Mouse (Mus musculus) kidney, adult 18-20 months (tissue): Measurements from ENCODE around the gene Mak.
A peak's percentile ranks its signal among the peaks of the same experiment; 100 is the strongest.

ENCODE experiments used
- DNase-seq: peaks from one replicate; pipeline ENCODE4 v3.0.0; 2021

Gene Mak

DNA sequence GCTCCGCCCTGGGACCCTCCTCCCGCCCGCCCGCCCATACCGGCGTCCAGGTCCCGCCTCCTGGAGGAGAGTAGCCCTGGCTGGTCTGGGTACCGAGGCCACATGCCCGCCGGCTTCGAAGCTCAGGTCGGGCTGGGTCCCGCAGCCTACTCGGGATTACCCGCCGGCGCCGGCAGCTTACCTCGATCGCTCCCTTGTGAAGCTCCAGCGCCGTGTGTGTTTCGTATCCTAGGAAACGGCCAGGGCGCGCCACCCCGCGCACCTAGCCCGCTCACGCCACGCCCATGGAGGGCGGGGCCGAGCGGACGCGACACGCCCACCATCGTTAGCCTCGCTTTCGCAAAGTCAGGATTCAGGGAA, at the start of gene Mak:
Gene Mak (minus strand): TSS at position 286 of the 360 bp plus-strand sequence.
- DNase-seq = peak; percentile 78

DNA sequence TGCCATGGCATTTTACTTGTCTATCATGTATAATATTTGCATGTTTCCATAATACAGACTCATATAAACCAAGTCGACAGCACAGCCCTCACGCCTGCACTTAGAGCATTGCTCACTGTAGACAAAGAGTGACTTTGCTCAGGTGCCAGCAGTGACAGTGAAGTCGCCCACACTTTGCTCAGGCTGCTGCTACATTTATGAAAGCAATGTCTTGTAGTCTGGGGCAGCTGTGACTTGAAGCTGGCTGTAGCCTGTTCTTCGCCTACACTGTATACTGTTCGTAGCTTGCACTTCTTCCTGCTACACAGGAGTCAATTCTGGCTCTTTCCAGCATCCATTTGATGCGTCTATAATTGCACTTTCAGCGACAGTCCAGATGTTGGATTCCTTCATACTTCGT, 49.6 kb upstream of the Mak start:
- DNase-seq = no peak

DNA sequence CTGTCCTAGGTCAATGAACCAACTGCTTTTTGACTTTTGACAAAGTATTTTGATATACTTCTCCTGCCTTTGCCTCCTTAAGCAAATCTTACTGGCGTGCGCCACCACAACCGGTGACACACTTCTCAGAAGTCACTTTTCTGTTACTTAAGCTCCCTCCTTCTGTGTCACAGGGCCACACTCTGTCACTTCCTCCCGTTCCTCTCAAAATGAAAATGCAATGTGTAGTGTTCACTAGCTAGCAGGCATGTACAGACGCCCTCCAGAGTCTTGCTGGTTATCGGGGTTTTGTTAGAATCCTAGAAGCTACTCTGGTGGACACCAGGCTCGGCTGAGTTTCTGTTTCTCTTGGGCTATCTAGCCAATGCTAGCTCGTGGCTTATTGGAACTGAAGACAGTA, 48.8 kb upstream of the Mak start:
- no peak for DNase-seq

DNA sequence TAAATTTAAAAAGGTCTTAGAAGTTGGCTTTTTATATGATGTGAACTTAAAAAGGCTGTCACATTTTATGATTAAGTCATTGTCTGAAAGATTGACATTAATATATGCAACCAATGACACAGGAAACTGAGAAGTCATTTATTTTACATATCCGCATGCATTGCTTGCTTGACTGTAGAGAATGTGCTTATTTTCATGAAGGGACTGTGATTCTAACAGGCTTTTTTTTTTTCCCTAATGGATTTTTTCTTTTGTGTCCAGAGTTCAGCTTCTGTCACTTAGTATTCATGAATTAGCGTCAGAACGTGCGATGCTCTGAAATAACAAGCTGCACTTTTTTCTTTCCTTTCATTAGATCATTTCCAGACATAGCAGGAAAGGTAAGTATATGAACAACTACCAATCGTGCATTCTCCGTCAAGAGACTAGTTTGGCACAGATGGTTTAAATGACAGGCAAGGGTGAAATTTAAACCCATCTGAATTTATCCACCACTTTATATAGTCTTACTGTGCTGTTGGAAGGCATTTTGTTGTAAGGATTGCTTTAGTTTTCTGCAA, 44.2 kb upstream of the Mak start:
- DNase-seq = no peak

DNA sequence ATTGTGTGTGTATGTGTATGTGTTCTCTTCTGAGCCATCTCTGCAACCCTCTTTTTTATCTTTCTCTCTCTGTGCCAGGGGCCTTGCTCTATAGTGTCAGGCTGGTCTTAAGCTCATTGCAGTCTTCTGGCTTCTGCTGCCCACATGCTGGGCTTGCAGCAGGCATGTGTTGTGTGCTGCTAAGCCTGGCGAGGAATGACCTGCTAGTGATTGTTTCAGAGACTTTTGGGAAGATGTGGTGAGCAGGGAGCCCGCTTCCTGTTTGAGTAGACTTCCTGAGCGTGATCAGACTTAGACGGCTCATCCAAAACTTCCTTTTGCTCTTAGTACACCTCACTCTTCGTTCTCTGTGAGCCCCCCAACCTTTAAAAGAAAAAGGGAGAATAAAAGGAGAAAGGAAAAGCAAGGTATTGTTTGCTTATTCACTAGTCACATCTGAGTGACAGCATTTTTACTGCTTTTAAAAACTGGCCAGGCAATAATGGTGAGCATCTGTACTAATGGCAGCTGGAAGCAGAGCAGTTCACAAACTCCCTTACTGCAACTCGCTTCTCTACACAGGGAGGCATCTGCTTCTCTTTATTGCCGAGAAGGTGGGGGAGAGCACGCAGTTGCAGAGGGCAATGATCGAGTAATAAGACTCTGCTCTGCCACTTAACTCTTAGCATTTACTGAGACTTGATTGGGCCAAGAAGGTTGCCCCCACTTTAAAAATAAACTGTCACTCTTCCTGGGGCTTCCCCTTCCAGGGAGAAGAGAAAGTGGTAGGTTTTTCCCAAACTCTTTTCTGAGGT, 39.8 kb upstream of the Mak start:
- no peak for DNase-seq

DNA sequence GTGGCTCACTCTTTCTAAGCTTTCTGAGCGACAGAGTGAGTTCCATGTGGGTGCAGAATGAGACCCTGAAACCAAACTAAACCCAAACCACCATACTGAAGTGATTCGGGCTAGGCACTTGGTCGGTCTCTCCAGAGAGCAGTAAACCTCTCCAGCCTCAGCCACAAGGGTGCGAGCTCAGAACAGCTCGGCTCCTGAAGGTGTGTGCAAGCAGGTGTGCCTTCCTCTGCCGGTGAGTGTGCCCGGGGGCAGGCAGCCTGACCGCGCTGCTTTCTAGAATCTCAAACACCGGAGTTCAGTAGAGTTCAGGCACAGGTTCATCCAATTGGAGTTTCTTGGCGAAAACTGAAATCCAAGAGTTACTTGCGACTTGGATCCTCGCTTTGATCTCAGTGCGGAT, 34.4 kb upstream of the Mak start, which contains the start of gene Sycp2l:
Gene Sycp2l (plus strand): TSS at position 368 of the 400 bp plus-strand sequence.
- DNase-seq = no peak

DNA sequence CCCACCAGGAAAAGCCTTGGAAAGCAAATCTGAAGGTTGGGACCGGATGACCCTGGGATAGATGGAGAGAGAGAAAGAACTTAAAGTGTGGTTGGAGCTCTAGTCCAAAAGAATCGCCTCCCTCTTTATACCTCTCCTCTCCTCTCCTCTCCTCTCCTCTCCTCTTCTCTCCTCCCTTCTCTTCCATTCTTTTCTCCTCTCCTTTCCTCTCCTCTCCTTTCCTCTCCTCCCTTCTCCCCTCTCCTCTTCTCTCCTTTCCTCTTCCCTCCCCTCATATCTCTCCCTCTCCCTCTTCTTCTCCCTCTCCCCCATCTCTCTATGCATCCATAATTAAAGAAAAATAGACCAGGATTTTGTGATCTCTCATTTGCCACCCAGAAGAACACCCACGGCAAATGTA, 31.4 kb upstream of the Mak start, which contains the start of gene Gcm2:
Gene Gcm2 (minus strand): TSS at position 101 of the 400 bp plus-strand sequence.
- DNase-seq = no peak

DNA sequence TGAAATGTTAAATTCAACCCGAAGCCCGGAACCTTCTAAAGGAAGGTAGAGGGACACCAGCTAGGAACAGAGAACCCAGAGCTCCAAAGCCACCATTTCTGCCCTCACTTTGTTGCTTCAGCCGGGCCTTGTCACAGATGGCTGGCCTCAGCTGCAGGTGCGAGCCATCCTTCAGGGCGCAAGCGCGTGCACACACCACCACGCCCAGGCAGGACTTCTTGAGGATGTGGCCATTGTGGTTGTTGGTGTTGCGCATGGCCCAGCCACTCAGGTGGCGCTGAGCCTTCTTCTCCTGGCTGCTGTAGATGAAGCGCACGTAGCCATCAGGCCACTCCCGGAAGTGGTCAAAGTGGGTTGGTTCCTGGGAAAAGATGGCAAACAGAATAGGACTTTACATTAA, 26.0 kb upstream of the Mak start:
- DNase-seq = no peak

DNA sequence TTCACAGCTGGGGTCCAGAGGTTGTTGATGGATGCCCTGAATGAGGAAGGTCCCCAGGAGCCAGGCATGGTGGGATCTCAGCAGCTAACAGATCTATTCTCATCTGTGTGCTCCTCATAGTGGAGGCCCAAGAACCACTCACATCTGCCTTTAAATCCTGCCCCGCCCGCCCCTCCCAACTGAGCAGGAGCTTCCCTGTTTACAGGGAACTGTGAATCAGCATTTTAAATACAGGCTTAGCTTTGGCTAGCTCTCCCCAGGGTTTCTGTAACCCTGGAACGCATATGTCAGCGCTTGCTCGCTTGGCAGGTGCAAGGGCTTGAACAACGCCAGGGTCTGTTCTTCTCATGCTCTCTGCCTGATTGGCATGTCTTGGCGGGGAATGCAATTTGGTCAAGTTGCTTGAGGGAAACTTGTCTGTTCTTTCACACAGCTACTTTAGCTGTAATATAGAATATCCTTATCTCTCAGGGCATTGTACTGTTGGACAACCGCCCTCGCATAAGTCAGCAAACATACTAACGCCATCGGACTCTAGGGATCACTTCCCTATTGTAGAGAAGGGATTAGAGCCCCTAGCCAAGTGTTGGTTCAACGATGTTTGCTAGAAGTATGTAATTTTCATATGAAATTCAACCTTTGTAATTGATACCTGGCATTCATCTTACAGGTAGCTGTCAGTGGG, 24.5 kb upstream of the Mak start:
- DNase-seq = no peak

DNA sequence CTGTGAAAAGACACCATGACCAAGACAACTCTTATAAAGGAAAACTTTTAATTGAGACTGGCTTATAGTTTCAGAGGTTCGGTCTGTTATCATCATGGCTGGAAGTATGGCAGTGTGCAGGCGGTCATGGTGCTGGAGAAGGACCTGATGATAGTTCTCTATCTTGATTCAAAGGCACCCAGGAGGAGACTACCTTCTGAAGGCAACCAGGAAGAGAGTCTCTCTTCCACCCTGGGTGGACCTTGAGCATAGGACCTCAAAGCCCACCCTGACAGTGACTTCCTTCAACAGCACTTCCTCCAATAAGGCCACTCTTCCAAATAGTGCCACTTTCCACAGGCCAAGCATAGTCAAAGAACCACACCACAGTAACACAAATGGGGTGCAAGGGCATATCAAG, 20.5 kb upstream of the Mak start:
- DNase-seq = no peak

DNA sequence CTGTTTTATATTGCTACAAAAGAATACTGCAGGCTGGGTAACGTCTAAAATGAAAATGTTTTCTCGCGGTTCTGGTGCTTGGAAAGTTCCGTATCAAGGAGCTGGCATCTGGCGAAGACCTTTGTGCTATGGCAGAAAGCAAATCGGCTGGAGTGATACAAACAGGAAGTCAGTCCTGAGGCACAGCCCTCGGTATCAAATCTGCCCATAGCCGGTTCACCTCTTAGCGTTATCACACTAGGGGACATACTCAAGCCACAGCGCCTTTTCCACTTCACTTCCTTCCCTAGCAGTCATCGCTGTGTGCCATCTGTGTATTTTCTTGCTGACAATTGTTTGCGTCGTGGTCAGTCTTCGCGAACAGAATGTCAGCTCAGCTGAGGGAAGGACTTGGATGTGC, 18.8 kb upstream of the Mak start:
- no peak for DNase-seq

DNA sequence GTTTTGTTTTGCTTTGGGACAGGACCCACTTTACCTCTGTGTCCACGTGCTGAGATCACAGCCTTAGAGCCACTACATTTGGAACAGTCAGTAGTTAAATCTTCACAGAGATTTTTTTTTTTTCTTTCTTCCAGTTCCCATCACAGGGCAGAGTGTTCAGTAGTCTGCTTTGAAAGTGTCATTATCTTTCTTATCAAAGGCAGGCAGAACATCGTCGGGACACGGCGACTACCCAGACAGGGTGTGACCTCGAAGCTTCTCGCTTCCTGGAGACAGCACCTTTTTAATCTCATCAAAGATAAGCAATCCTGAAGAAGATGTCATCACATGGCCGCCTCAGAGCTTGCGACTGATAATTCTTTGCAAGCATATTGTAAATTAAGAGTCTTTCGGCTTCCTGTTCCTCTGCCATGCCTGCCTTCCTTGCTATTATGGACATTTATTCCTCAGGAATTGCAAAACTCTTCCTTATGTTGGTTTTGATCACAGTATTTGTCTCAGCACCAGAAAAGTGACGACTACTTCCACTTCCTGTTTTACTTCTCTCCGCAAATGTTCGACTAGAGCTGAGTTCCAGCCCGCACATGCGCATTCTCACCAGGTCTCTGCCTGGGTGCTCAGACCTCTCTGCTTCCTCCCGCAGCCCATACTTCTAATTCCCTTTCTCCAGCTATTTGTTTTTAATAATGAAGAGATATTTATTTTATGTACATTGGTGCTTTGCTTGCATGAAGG, 18.0 kb upstream of the Mak start:
- no peak for DNase-seq

DNA sequence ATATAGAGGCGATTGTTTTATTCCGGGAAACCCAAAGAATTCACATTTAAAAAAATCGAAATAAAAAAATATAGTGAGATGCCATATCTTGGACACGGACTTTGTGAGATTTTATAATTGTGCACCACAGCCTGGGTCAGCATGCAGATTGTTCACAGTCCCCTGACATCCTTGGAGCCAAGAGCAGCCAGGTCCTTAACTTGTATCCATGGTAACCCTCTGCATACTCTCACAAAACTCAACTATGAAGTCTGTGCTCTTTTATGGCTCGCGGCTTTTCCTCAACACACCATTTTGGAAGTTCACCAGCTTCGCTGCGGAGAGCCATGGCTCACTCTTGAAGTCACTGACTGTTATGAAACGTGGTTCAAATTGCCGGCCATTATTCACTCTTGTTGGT, 14.7 kb upstream of the Mak start:
- no peak for DNase-seq

DNA sequence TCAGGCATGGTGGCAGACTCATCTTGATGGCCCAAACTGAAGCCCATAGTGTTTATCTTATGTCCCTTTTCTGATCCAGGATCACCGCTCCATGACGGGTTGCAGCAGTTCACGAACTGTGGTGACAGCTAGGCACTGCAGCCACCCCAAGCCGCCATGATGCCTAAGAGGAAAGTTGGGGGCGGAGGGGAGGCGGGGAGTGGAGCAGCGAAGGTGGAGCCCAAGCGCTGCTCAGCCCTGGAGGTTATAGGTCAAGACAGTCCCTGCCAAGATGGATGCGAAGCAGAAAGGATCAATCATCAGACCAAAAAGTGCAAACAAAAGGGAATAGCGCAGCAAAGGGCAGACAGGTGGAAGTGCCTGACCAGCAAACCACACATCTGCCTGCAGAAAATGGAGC, 11.8 kb upstream of the Mak start:
- no peak for DNase-seq

DNA sequence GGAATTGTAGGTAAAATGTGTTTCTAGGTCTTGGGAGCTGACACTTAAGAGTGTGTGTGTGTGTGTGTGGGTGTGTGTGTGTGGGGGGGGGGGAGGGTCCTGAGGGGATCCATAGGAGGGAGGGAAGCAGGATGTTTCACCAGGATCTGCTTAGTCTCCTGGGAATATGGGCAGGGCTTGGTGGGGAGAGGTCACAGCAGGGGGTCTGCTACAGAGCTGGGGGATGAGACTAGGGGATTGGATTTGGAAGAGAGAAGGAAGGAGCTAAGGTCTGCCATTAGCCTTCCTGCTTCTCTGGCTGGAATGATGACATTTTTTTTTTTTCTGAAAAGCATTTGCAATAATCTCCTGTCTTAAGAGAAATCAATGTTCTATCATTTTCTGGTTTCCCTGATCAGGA, 9.2 kb upstream of the Mak start:
- DNase-seq = no peak

DNA sequence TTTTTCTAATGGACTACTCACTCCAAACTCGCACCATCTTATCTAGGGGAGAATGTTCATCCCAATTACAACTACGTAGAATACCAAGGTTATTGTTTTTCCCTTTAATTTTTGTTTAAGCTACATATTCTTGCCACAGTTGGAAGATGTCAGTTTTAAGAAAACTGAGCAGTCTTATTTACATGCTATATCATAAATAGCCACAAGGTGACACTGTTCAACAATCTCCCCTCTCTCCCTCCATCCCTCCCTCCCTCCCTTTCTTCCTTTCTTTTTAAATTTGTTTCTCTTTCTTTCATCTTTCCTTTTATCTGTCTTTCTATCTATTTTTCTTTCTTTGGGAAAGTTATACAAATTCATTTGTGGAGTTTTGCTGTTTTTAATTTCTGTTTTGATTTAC, 5.6 kb upstream of the Mak start:
- no peak for DNase-seq

DNA sequence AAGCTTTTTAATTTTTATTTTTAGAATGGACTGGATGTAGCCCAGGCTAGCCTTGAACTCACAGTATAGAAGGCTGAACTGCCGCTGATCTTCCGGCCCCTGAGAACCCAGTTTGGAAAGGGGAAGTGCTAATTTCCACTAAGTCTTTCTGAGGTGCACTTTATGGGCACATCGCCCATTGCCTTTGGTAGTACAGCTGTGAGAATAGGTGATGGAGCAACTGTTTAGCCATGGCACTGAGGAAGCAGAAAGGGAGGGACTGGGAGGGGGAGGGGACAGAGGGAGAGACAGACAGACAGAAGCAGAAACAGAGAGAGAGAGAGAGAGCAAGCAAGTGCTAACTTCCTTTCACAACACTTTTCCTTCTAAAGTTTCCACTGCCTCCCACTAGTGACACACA, 5.0 kb upstream of the Mak start:
- DNase-seq = no peak

DNA sequence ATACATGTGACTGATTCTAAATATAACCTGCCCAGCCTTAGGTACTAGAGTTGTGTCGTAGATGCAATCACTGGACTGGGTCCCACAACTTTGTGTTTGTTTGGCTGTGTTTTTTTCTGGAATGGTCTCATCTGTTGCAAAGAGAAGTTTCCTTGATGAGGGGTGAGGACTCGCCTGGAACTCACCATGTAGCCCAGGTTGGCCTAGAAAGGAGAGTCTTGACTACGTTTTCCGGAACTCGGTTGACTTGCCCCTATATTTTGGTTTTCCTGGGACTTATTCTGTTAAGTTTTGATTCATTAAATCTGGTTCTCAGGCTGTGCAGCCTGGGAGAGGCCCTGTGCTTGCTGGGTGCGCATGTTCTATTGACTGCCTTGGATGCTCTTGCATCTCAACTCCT, 1.2 kb upstream of the Mak start:
- DNase-seq = no peak

DNA sequence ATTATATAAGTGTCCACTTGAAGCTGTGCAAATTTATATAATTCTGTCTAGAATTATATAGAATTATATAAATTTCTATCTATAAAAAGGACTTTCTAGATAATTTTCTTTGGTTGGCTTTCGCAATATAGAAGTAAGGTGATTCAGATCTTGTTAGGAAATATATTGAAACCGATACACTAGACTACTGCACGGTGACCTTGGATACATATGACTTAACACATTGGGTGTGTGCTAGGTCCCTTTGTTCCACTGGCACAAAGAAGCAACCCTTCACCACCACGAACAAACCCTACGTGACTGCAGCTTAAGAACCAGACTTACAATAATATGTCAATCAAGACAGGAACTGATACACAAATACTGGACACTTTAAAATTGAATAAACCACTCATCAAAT, 353 bp upstream of the Mak start:
- DNase-seq = no peak

DNA sequence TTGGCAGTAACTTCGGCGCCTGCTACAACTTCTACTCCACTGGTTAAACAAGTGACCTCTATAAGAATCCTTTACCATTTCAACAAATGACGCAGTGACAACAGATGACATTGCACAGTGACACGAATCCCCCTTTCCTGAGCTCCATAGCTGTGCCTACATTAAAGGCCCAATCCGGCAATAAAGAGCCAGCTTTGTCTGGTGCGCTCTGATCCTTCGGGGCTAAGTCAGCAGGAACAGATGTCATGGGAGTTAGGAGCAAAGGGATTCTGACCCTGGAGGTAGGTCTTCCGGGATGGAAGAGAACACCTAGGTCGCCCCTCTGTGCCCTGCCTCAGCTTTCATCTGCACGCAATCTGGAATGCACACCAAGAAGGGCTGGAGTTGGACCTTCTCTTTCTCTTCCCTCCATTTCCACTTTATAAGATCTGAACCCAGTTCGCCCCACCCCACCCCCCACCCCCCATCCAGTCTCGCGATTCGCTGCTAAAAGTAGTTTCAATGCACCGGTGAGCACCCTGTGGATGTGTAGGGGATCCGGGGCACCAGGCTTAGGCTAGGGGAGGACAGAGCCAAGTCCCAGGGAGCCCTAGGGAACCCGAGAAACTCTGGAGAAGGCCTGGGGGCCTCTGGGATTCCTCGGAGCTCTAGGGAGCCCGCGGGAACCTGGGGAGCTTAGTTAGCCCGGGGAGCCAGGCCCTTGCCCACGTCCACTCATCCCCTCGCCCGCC, 651 bp downstream of the Mak start:
- DNase-seq = no peak

DNA sequence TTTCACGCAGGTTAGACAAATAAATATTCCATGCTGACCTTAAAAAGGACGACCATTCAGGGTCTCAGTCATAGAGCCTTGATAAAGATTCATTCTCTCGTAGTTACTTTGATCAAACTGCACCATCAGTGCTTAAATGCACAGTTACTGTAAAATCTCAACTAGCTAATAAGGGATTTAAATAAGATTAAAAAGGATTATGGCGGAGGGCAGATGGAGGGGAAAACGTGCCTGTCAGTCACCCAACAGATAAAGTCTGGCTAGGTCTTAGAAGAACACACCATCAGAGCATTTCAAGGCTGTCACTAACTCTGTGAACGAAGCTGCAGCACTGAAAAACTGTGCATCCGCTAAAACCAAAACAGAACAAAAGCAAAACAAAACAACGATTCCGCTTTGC, 1.6 kb downstream of the Mak start:
- DNase-seq = no peak

DNA sequence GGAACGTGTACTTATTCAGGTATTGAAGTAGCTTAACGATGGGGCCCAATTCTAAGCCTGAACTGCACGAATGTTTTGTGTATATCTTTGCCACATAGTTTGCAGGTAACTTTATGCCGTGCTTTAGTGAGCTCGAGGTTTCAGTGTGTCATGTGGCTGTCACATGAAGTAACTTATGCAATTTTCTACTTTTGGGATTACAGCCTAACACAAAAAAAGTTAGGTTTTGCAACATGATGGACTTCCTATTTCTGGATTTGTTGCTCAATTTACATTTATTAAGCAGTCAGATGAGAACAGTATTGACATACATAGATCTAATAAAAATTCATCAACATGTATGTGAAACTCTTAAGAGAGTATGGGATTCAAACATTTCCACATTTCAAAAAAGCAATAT, 5.7 kb downstream of the Mak start:
- DNase-seq = no peak

DNA sequence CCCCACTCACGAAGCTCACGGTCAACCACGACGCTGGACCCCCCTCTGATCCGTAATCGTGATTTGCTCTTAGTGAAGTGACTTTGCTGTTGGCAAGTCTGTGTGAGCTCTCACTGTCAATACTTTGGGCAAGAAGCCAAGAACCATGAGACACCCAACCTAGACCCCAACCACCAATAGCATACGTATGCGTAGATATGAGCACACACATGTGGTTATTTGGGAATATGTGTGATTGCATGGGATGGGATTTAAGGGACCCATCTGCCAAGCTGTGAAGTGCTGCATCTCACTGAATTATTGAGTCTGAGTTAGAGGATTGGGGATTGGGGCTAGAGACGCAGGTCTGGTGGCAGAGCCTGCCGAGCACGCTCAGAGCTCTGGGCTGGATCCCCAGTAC, 7.9 kb downstream of the Mak start:
- no peak for DNase-seq
